Mouse (Mus musculus) stomach, postnatal 0 days (tissue): ENCODE results near the gene Ampd3. TPM values are rescaled to one million over a fixed set of nuclear protein-coding genes. Genes with fewer than 3 reads are reported as not detected.

Experiments
- ATAC-seq: fragments of 200-750 bp; cut with Nextera tagmentation; 2 replicates; pipeline ENCODE4 v1.8.0; 2017; ENCODE audit not compliant: low FRiP score, low TSS enrichment
- DNase-seq: peaks from one replicate; pipeline ENCODE4 v3.0.0-alpha.2; 2016; ENCODE audit warnings: low spot score
- H3K27ac ChIP-seq: fragments of 300-500 bp; sonication (generic); replicated peaks from 2 replicates; pipeline ENCODE4 v1.5.1; 2014; ENCODE audit warnings: mild to moderate bottlenecking, control low read depth
- H3K27me3 ChIP-seq: fragments of 300-500 bp; sonication (generic); 2 replicates; pipeline ENCODE4 v1.6.1; 2014; ENCODE audit warnings: low read length; ENCODE audit not compliant: control insufficient read depth, insufficient read depth
- H3K36me3 ChIP-seq: fragments of 300-500 bp; sonication (generic); 2 replicates; pipeline ENCODE4 v1.6.1; 2014; ENCODE audit warnings: low read length, mixed read lengths; ENCODE audit not compliant: control insufficient read depth, insufficient read depth
- H3K4me1 ChIP-seq: fragments of 300-500 bp; sonication (generic); replicated peaks from 2 replicates; pipeline ENCODE4 v1.6.1; 2014; ENCODE audit warnings: antibody characterized with exemption; ENCODE audit not compliant: control insufficient read depth, insufficient read depth
- H3K4me2 ChIP-seq: fragments of 300-500 bp; sonication (generic); replicated peaks from 2 replicates; pipeline ENCODE4 v1.6.1; 2014; ENCODE audit warnings: low read depth, mild to moderate bottlenecking, control low read depth, moderate library complexity
- H3K4me3 ChIP-seq: fragments of 300-500 bp; sonication (generic); 2 replicates; pipeline ENCODE4 v1.5.1; 2014; ENCODE audit warnings: low read depth, low read length, control low read depth
- H3K9ac ChIP-seq: fragments of 300-500 bp; sonication (generic); 2 replicates; pipeline ENCODE4 v1.6.1; 2014; ENCODE audit warnings: mild to moderate bottlenecking, low read length, control low read depth, mixed read lengths
- H3K9me3 ChIP-seq: fragments of 300-500 bp; sonication (generic); 2 replicates; pipeline ENCODE4 v1.6.1; 2016; ENCODE audit warnings: low read length; ENCODE audit not compliant: control insufficient read depth
- CTCF ChIP-seq: IDR thresholded peaks from 2 replicates; pipeline ENCODE4 v1.5.1; 2016; ENCODE audit warnings: antibody characterized with exemption, low read depth, mild to moderate bottlenecking, moderate library complexity
- EP300 ChIP-seq: optimal IDR thresholded peaks from 2 replicates; pipeline ENCODE3; 2016; ENCODE audit warnings: antibody characterized with exemption
- WGBS: fragments of 180-500 bp; shearing (Covaris S2); extraction: QIAGEN DNeasy Blood & Tissue Kit; methylation state at CpG from one replicate; pipeline ENCODE4 v1.1.7; 2014; 5-methylcytosine and 5-hydroxymethylcytosine counted together
- polyA plus RNA-seq: library from polyadenylated mRNA; unstranded; fragments of >200 nt; fragmentation: Nextera tagmentation; extraction: Ambion mirVana; gene quantifications from 2 replicates; pipeline ENCODE4 v1.2.1, GENCODE M21; 2015

Ampd3 gene
- polyA plus RNA-seq, 1 experiment from 2014 or later = 4.7 TPM

- Histone ChIP-seq H3K9me3 (no peaks in the 10 kb centered on the region), H3K4me2 (no peak overlapping the region), H3K4me1 (no peaks in the 10 kb centered on the region), H3K27ac (no peak overlapping the region), H3K36me3 (no peaks in the 10 kb centered on the region), H3K4me3 (no peak overlapping the region), H3K27me3 (no peaks in the 10 kb centered on the region), H3K9ac (no peak overlapping the region)
- DNase-seq (peak; percentile 67), ATAC-seq (peak; percentile 82)
- TF ChIP-seq EP300 (no peak), CTCF (no peak)
- 41% methylated on average over 4 of the region's 4 CpGs for WGBS
Observed at GRCm38 (mm10) chr7:110840332-110840731, 72.3 kb downstream of the Ampd3 start.

DNA sequence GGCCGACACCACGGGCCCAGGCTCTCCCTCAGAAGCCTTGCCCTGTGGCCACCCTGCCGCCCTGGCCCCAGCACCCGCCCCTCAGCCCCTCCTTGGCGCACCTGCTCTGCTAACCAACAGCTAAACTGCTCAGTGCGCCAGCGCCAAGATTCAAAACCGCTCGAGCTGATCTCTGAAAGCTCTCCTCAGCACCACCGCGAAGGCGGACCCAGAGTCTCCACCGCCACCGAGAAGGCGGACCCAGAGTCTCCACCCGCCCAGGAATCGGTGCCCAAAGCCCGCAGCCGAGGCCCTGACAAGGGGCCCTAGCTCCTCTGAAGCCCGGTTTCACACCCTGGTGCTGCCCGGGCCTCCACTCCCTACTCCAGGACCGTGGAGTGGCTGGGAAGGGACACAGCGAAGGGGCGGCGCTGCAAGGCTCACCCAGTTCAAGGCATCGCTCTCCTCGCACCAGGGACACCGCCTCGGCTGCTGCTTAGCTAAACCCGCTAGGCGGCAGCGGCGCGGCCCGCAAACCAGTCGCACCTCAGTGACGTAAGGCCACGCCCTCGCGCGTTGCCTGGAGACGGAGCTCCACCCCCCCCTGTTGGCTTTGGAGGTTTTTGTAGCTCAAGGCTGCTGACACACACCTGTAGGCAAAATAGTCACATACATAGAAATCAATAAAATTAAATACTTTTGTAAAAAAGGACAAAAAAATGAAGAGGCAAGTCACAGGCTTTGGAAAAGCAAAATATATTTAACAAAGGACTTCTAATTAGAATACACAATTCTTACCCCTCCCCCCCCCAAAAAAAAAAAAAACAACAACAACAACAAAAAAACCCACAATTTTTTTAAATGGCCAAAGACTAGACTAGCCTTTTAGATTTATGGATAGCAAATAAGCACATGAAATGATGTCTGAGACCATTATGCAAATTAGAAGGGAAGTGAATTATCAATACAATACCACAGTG, 76.2 kb downstream of the Ampd3 start, which contains the start of gene Rnf141:
Gene Rnf141, minus strand, starts transcription at position 542 of the 959 bp plus-strand sequence.
- DNase-seq = peak; percentile 97
- WGBS = under 1% methylated on average over 41 of the region's 42 CpGs
- Histone ChIP-seq H3K4me2 (peak within 1 kb of the TSS; percentile 77), H3K4me3 (peak within 1 kb of the TSS; percentile 75), H3K9ac (peak within 1 kb of the TSS; percentile 74), H3K4me1 (no peaks in the 10 kb centered on the region), H3K9me3 (no peaks in the 10 kb centered on the region), H3K36me3 (no peaks in the 10 kb centered on the region), H3K27ac (peak within 1 kb of the TSS; percentile 95), H3K27me3 (no peaks in the 10 kb centered on the region)
- peak; percentile 91 for ATAC-seq
- peak; percentile 79 for TF ChIP-seq CTCF
- TF ChIP-seq EP300 = no peak

GRCm38 (mm10) chr7:110847321-110847720, 79.3 kb downstream of the Ampd3 start:
- 48% methylated on average over 2 of the region's 2 CpGs for WGBS
- DNase-seq (no peak), ATAC-seq (no peak)
- Histone ChIP-seq H3K9ac (no peak overlapping the region), H3K36me3 (no peaks in the 10 kb centered on the region), H3K4me3 (no peak overlapping the region), H3K9me3 (no peaks in the 10 kb centered on the region), H3K4me1 (no peaks in the 10 kb centered on the region), H3K4me2 (no peak overlapping the region), H3K27me3 (no peaks in the 10 kb centered on the region), H3K27ac (no peak overlapping the region)
- TF ChIP-seq CTCF (no peak), EP300 (no peak)

DNA sequence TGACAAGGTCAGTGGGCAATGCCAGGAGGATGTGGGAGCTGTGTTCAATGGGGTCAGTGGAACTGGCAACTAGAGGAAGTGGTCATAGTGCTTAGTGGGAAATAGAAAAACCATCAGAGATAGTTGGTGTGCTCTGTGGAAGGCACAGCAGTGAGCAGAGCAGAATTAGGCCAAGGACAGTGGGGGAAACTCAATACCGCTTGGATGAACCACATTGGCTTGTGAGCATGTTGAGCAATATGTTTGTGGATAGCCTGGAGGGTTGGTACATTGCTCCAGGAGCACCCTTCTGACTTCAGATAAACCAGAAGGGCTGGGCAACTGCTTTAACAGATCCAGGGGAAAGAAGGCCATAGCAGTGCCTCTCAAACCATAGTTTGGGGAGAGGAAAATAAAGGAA, 80.4 kb downstream of the Ampd3 start:
- H3K9me3 ChIP-seq = no peaks in the 10 kb centered on the region
- no peak for TF ChIP-seq EP300
- no peak for TF ChIP-seq CTCF
- H3K9ac ChIP-seq = no peak overlapping the region
- no peak for ATAC-seq
- no peaks in the 10 kb centered on the region for H3K27me3 ChIP-seq
- no peak overlapping the region for H3K4me2 ChIP-seq
- no peak overlapping the region for H3K27ac ChIP-seq
- H3K4me1 ChIP-seq = no peaks in the 10 kb centered on the region
- WGBS = 100% methylated on average over 1 of the region's 1 CpGs
- no peaks in the 10 kb centered on the region for H3K36me3 ChIP-seq
- DNase-seq = no peak
- no peak overlapping the region for H3K4me3 ChIP-seq

GRCm38 (mm10) chr7:110851541-110852203, 83.7 kb downstream of the Ampd3 start:
- Histone ChIP-seq H3K4me2 (no peak overlapping the region), H3K4me3 (no peak overlapping the region), H3K9me3 (no peaks in the 10 kb centered on the region), H3K27me3 (no peaks in the 10 kb centered on the region), H3K9ac (no peak overlapping the region), H3K27ac (peak overlapping the region; percentile 79), H3K36me3 (no peaks in the 10 kb centered on the region), H3K4me1 (no peaks in the 10 kb centered on the region)
- peak; percentile 48 for DNase-seq
- peak; percentile 82 for ATAC-seq
- WGBS = 63% methylated on average over 7 of the region's 7 CpGs
- TF ChIP-seq EP300 = no peak
- TF ChIP-seq CTCF = 0 out of 2 replicates have a peak, but pooled peaks have one; percentile 8
